Mouse (Mus musculus): ENCODE data around the gene Hrh3. TPM values are rescaled to one million over a fixed set of nuclear protein-coding genes. Genes with fewer than 3 reads are reported as not detected.

The Hrh3 gene
- total RNA-seq, 2 experiments from 2014 or later = 0.10 to 0.34 TPM

GRCm38 (mm10) chr2:180069770-180070480 is 34.4 kb downstream of the Hrh3 start:
- no peak for DNase-seq (ENCODE audit: low spot score in 2 of 2)

GRCm38 (mm10) chr2:180063338-180064131 is 40.8 kb downstream of the Hrh3 start:
- DNase-seq (ENCODE audit: low spot score in 2 of 2) = no peak

GRCm38 (mm10) chr2:180053001-180053400 is 51.3 kb downstream of the Hrh3 start:
- DNase-seq (ENCODE audit: low spot score in 2 of 2) = peak in 1 of 2 experiments; percentile 7

DNA sequence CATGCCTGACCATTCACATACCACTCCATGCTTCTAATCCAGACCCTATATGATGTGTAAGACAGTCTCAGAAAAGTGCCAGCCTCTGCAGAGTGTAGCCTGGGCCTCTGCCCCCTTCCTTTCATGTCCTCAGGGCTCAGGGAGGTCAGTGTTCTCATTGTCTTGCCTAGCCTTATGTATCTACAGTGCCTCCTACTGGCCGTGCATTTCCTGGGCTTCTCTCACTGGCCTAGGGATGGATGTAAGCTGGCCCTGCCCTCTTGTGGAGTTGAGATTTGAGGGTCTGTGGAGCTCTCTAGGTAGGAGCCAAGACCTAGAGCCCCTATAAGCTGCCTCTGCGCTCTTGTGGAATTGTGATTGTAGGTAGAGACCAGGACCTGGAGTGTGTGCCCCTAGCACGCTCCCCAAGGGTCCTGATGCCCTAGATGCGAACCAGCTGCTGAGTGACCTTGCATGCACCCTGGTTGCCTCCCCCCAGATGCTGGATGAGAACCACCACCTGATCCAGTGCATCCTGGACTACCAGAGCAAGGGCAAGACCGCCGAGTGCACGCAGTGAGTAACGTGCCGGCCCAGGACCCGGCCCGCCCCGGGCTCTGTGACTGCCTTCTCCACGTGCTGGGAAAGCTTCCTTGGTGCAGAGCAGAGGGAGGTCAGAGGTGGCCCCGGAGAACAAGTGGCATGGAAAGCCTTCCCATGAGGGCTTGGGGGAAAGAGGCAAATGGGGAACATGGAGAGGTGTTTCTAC is 52.1 kb downstream of the Hrh3 start:
- DNase-seq (ENCODE audit: low spot score in 2 of 2) = peak in 1 of 2 experiments; percentile 11

GRCm38 (mm10) chr2:180050986-180051385 is 53.3 kb downstream of the Hrh3 start:
- DNase-seq (ENCODE audit: low spot score in 2 of 2) = peak; percentile 75 to 77

Other genes with a start within 250 kb of the Hrh3 start
- gene Taf4, start 127.8 kb downstream of the Hrh3 start, total RNA-seq (2021) = 10 to 100 TPM; 14.1 to 15.7 TPM
- 10 to 100 TPM; 48.3 to 50.8 TPM for gene Lsm14b, start 79.5 kb downstream of the Hrh3 start, total RNA-seq (2021)
- 100 to 1,000 TPM; 201 TPM for gene Psma7, start 62.1 kb downstream of the Hrh3 start, total RNA-seq (2021)
- 1 to 10 TPM; 3.7 to 4.3 TPM for gene Ss18l1, start 62.0 kb downstream of the Hrh3 start, total RNA-seq (2021)
- 10 to 100 TPM; 13.4 to 15.0 TPM for gene Mtg2, start 33.9 kb downstream of the Hrh3 start, total RNA-seq (2021)
- gene Osbpl2, start 14.8 kb upstream of the Hrh3 start, total RNA-seq (2021) = 10 to 100 TPM; 27.7 to 32.1 TPM
- 100 to 1,000 TPM; 113 to 131 TPM for gene Adrm1, start 67.0 kb upstream of the Hrh3 start, total RNA-seq (2021)
- 10 to 100 TPM; 32.3 to 42.7 TPM for gene Lama5, start 121.4 kb upstream of the Hrh3 start, total RNA-seq (2021)
- 100 to 1,000 TPM; 786 to 791 TPM for gene Rps21, start 152.9 kb upstream of the Hrh3 start, total RNA-seq (2021)
- 10 to 100 TPM; 13.4 to 14.6 TPM for gene Cables2, start 169.0 kb upstream of the Hrh3 start, total RNA-seq (2021)
- gene Rbbp8nl, start 185.4 kb upstream of the Hrh3 start, total RNA-seq (2021) = not detected
- gene Gata5, start 230.2 kb upstream of the Hrh3 start, total RNA-seq (2021) = under 1 TPM in 1 of 2 experiments, not detected in 1; 0.08 TPM